Mouse (Mus musculus) ES-Bruce4 (cell line): ENCODE results near the gene Ttyh2.

Experiments used
- CTCF ChIP-seq: IDR thresholded peaks from one replicate; pipeline ENCODE4 v1.8.1; 2011; ENCODE audit warnings: low read depth, low read length
- EP300 ChIP-seq: IDR thresholded peaks from 2 replicates; pipeline ENCODE4 v1.6.1; 2011; ENCODE audit warnings: low read depth, low read length; ENCODE audit not compliant: insufficient read depth
- POLR2A ChIP-seq: IDR thresholded peaks from one replicate; pipeline ENCODE4 v1.8.1; 2011; ENCODE audit warnings: low read length; ENCODE audit not compliant: insufficient read depth

GRCm38 (mm10) chr11:114662746-114663362 is 12.4 kb upstream of the Ttyh2 start:
- peak; percentile 90 for TF ChIP-seq CTCF
- no peak for TF ChIP-seq POLR2A
- no peak for TF ChIP-seq EP300
